In genomic region chr3:95689940-95690339, GRCm38 (mm10) we compare ENCODE assay signal across 1 mouse cellular context.
TF ChIP-seq lines count a peak whose summit lies in the region.

No protein-coding gene starts in this region.

TF ChIP-seq in CH12.LX, 34 proteins besides CTCF, POLR2A, EP300 and RAD21 (continued from another document):
- no peak for TF ChIP-seq SMC3 (IDR thresholded peaks at IDR 0.05; ENCODE audit: low read depth, low read length)
- no peak for TF ChIP-seq CHD2 (IDR thresholded peaks at IDR 0.05; ENCODE audit: low read length)
